Mouse (Mus musculus): Measurements from ENCODE around the gene Defb39.

The Defb39 gene

DNA sequence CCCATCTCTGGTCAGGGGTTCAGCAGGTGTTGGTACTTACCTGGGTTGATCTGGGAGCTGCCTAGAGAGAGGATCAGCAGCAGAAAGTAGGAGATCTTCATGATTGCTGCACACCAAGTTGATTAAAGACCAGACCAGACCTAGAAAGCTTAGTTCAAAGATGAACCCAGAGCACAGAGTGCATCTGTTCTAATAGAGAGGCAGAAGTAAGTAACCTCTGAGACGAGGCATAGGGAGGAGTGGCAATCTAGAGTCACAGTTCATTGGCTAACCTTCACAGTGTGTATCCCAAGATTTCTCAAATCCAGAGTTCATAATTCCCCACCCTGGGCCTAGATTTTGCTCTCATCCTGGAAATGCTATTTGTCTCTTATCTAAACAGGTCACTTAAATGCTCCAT lies at the start of gene Defb39:
Gene Defb39, minus strand, starts transcription at position 101 of the 400 bp plus-strand sequence.
- DNase-seq = no peak

- no peak for DNase-seq
Measured at GRCm38 (mm10) chr8:19066013-19066412, 1.4 kb upstream of the Defb39 start.

GRCm38 (mm10) chr8:19062891-19063290 lies 1.7 kb downstream of the Defb39 start:
- no peak for DNase-seq

GRCm38 (mm10) chr8:19045242-19045641 lies 19.4 kb downstream of the Defb39 start:
- DNase-seq = no peak

GRCm38 (mm10) chr8:19026466-19026865 lies 38.1 kb downstream of the Defb39 start, which contains the start of gene Defb38:
TSS of gene Defb38 (minus strand) at chr8:19026566.
- no peak for DNase-seq
